Mouse (Mus musculus) inflammation-experienced regulatory T-cells (primary cell): Measurements from ENCODE around the gene Gm5901. TPM values are rescaled to one million over a fixed set of nuclear protein-coding genes. Genes with fewer than 3 reads are reported as not detected.

Experiments
- polyA plus RNA-seq, 2 experiments: library from polyadenylated mRNA; unstranded; fragments of 100-300 nt; shearing (Covaris generic); gene quantifications; one replicate each; pipeline ENCODE4 v1.2.1; 2017

The Gm5901 gene
- not detected for polyA plus RNA-seq

GRCm38 (mm10) chr7:105374866-105375265 is at the start of gene Gm5901:
Gene Gm5901, plus strand, starts transcription at chr7:105375038.

DNA sequence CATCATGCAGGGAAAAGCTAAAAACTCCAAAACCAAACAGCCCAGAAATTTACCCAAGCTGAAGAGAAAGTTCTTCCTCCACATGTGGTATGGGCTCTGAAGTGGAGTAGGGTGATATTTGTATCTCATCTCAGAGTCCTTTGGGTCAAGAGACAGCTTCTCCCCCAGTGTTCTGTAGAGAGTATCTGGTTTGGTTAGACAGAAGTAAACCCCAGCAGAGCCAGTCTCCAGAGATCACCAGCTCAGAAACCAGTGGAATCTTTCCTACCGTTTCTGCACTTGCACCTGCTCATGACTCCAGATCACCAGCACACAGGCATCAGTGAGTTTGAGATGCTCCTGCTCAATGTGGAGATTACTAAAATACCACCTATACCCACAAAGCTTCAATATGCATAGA is 40.8 kb upstream of the Gm5901 start, which contains the start of gene Olfr690:
Gene Olfr690 (minus strand): TSS at position 101 of the 400 bp plus-strand sequence.

DNA sequence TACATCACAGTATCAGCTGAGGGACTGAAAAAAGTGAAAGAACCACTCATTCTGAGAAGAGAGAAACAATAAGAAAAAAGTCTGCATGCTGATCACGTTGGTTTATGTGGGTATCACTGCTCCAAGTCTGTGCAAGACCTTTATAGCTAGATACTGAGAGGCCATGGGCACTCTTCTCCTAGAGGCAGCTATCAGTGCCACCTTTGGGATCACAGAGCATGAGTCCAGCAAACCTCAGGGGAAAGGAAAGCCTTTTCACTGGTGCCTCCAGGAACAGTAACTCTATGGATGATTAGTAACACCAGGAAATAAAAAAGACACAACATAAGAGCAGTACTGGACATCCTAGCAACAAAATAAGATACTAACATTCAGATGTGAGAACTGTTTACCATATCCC is 32.7 kb upstream of the Gm5901 start, which contains the start of gene Olfr691:
Gene Olfr691 (minus strand): TSS at position 101 of the 400 bp plus-strand sequence.

GRCm38 (mm10) chr7:105367930-105368329 is 6.9 kb upstream of the Gm5901 start, which contains the start of gene Olfr692:
Gene Olfr692, plus strand, starts transcription at chr7:105368230.

DNA sequence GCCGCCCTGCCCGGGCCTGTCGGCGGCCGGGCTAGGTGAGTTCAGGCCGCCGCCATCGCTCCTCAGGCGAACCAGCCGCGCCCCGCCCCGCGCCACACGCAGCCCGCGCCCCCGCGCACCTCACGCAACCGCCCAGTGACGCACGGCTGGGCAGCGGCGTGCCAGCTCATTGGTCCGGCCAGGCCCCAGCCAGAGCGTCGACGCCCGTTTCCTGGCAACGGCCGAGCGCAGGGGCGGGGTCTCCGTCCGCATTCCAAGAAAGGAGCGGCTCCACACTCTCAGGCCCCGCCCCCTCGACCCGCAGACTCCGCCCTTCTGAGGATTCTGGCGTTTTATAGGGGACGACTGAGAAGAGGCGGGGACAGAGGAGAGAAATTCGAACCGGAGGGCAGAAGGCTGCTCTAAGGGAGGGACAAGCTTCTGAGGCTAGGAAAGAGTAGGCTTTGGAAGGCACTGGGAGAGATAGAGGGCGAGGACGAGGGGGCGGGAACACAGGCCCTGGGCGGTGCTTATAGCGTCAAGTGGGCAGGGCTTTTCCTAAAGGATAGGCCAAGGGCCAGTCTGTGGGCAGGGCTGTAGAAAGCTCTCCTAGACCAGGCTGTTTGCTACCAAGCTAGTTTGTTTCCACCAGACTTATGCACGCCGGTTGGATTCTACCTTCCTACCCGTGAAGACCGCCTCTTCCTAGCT is 25.2 kb downstream of the Gm5901 start, which contains the start of gene Fam160a2:
Gene Fam160a2 (minus strand): TSS at position 120 of the 690 bp plus-strand sequence.

DNA sequence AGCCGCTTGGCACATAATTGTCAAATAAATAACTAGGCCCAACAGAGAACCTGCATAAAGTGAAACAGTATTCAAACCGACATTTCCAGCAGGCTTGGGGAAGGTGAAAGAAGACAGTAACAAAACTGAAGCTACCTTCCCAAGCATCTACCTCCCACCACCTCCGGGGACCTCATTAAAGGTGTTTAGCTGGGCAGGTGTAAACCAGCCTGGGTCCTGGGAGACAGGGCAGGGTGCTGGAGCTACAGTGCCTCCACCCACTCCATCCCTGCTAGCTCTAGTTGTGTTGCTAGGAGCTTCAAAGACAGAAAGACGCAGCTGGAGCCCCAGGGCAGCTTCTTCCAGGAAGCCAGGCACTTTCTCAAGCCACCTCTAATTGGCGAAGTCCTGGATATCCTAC is 29.4 kb downstream of the Gm5901 start, which contains the start of gene Cnga4:
Gene Cnga4 (plus strand): TSS at position 301 of the 400 bp plus-strand sequence.

GRCm38 (mm10) chr7:105425424-105426043 is 50.7 kb downstream of the Gm5901 start, which contains the start of gene Cckbr:
Gene Cckbr, plus strand, starts transcription at chr7:105425731.

Other genes with a start within 250 kb of the Gm5901 start
- gene Olfr683, start 228.0 kb upstream of the Gm5901 start, polyA plus RNA-seq, result not detected
- gene Olfr684, start 211.4 kb upstream of the Gm5901 start, polyA plus RNA-seq, result not detected
- gene Olfr685, start 189.0 kb upstream of the Gm5901 start, polyA plus RNA-seq, result under 1 TPM in 1 of 2 experiments, not detected in 1; 0.05 TPM
- not detected for gene Olfr686, start 167.6 kb upstream of the Gm5901 start, polyA plus RNA-seq
- gene Olfr688, start 86.9 kb upstream of the Gm5901 start, polyA plus RNA-seq, result not detected
- under 1 TPM; 0.04 to 0.47 TPM for gene Olfr689, start 63.9 kb upstream of the Gm5901 start, polyA plus RNA-seq
- gene Olfr690, start 40.9 kb upstream of the Gm5901 start, polyA plus RNA-seq, result not detected
- gene Olfr691, start 32.8 kb upstream of the Gm5901 start, polyA plus RNA-seq, result 1 to 10 TPM in 1 of 2 experiments, under 1 TPM in 1; 0.08 to 2.0 TPM
- not detected for gene Olfr692, start 6.8 kb upstream of the Gm5901 start, polyA plus RNA-seq
- 10 to 100 TPM; 36.7 to 58.5 TPM for gene Fam160a2, start 25.0 kb downstream of the Gm5901 start, polyA plus RNA-seq
- not detected for gene Cnga4, start 29.5 kb downstream of the Gm5901 start, polyA plus RNA-seq
- under 1 TPM in 1 of 2 experiments, not detected in 1; 0.21 TPM for gene Cckbr, start 50.7 kb downstream of the Gm5901 start, polyA plus RNA-seq
- gene Cavin3, start 107.3 kb downstream of the Gm5901 start, polyA plus RNA-seq, result not detected
- gene Smpd1, start 179.3 kb downstream of the Gm5901 start, polyA plus RNA-seq, result 10 to 100 TPM; 34.0 to 40.5 TPM
- gene Apbb1, start 206.6 kb downstream of the Gm5901 start, polyA plus RNA-seq, result 10 to 100 TPM in 1 of 2 experiments, 1 to 10 TPM in 1; 6.6 to 10.5 TPM
- under 1 TPM in 1 of 2 experiments, not detected in 1; 0.18 TPM for gene Hpx, start 225.1 kb downstream of the Gm5901 start, polyA plus RNA-seq